Mouse (Mus musculus): ENCODE results near the gene Fads2. TPM values are rescaled to one million over a fixed set of nuclear protein-coding genes. Genes with fewer than 3 reads are reported as not detected.

The Fads2 gene
- 153 and 205 TPM in 2 replicates for polyA plus RNA-seq (2012; rRNA removed)

DNA sequence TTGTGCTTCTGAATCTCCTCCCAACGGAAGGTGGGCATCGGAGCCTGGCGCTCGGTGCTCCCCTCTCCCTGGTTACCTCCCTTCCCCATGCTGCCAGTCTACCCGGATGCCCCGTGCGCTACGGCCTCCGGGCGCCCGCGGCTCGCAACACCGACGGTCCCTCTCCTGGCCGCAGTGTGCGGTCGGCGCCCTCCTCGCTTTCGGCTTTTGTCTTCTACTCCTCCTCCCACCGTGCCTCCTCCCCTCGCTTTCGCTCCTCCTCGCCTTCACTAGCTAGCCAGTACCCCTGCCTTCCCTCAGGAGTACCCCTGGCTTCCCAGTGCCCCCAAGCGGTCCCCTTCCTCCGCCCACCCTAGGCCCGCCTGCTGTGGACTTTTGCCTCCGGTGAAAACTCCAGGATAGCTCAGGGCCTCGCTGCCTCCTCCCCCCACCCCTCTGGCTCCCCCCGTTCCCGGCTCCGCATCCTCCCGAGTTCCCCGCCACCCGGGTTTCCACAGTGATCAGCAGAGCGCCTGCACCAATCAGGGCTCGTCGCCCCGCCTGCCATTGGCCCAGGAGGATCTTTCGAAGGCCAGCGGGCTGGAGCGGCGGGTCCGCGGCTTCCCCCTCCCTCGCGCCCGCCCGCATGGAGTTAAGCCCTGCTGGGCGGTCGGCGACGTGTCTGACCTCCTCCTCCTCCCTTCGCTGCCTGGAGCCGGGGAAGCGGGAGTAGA is at the start of gene Fads2:
TSS of gene Fads2 (minus strand) at position 406 of the 713 bp plus-strand sequence.

DNA sequence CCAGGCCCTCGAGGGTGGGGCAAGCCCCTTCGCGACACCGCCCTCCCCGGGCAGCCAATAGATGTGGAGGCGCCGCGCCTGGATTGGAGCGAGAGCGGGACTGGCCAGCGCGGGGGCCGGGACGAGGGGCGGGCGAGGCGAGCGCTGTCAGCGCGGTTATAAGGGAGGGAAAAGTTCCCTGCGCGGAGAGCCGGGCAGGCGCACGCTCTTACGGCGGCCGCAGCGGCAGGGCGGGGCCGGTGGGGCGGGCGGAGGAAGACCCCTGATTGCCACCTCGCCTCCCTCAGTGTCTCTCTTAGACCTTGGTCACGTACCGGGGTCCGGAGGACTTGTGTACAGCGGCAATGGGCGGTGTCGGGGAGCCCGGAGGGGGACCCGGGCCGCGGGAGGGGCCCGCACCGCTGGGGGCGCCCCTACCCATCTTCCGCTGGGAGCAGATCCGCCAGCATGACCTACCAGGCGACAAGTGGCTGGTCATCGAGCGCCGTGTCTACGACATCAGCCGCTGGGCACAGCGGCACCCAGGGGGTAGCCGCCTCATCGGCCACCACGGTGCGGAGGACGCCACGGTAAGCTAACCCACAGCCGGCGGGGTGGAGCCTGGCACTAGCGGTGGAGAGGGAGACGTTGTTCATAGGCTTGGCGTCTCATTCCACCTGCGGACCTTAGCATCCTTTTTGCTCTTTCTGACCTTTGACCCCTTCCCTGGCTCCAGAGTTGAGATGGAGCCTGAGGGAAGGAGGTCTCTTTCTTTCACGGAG is 60.0 kb downstream of the Fads2 start, which contains the start of gene Fads3:
TSS of gene Fads3 (plus strand) at position 182 of the 761 bp plus-strand sequence.

Other genes with a start within 250 kb of the Fads2 start
- gene Incenp, start 202.2 kb downstream of the Fads2 start, polyA plus RNA-seq (2012; rRNA removed), result 11.9 and 15.0 TPM in 2 replicates
- gene Fth1, start 121.1 kb downstream of the Fads2 start, polyA plus RNA-seq (2012; rRNA removed), result 7,781 and 8,169 TPM in 2 replicates
- gene Best1, start 100.1 kb downstream of the Fads2 start, polyA plus RNA-seq (2012; rRNA removed), result 0.56 and 0.65 TPM in 2 replicates
- gene Rab3il1, start 100.1 kb downstream of the Fads2 start, polyA plus RNA-seq (2012; rRNA removed), result 8.3 and 9.7 TPM in 2 replicates
- gene Fads3, start 60.2 kb downstream of the Fads2 start, polyA plus RNA-seq (2012; rRNA removed), result 48.1 and 52.0 TPM in 2 replicates
- 16.3 and 17.7 TPM in 2 replicates for gene Fads1, start 81.1 kb upstream of the Fads2 start, polyA plus RNA-seq (2012; rRNA removed)
- 107 and 109 TPM in 2 replicates for gene Tmem258, start 102.3 kb upstream of the Fads2 start, polyA plus RNA-seq (2012; rRNA removed)
- gene Fen1, start 102.4 kb upstream of the Fads2 start, polyA plus RNA-seq (2012; rRNA removed), result 10.8 and 11.0 TPM in 2 replicates
- gene Myrf, start 139.0 kb upstream of the Fads2 start, polyA plus RNA-seq (2012; rRNA removed), result 2.3 TPM in 2 replicates
- 24.6 and 25.1 TPM in 2 replicates for gene Dagla, start 203.1 kb upstream of the Fads2 start, polyA plus RNA-seq (2012; rRNA removed)

Measured in colon, adult 2 months (tissue).